Mouse (Mus musculus) layer of hippocampus, postnatal 10 days (tissue): ENCODE measurements around the gene Ccer2. TPM values are rescaled to one million over a fixed set of nuclear protein-coding genes. Genes with fewer than 3 reads are reported as not detected.

Experiments
- DNase-seq, 2 experiments: peaks; one replicate each; pipeline ENCODE4 v3.0.0; 2021; ENCODE audit warnings: low spot score in 2 of 2
- total RNA-seq, 2 experiments: library from RNA; stranded (reverse); gene quantifications; 2 replicates each; pipeline ENCODE4 v1.2.3; 2021

The Ccer2 gene
- total RNA-seq, 2 experiments from 2014 or later: 0.46 to 0.54 TPM

DNA sequence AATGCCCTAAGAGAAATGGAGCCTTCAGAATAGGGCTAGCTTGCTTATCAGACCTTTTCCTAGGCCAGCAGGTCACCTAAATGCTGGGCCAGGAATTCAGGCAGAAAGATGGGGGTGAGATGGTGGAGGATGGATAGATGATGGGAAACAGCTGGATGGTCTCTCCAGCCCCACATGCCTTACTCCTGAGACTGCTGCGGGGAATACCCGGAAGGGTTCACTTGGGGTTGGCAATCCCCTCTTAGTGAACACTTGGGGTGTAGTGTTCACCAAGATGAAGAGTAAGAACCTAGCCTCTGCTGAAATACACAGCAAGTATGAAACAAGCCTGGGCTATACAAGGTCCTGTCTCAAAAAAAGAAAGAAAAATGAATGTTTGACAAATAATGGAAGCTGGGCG, 33.3 kb downstream of the Ccer2 start:
- no peak for DNase-seq

GRCm38 (mm10) chr7:28790066-28790806, 34.3 kb downstream of the Ccer2 start:
- DNase-seq: no peak

- no peak for DNase-seq
Measured at GRCm38 (mm10) chr7:28791706-28792105, 35.7 kb downstream of the Ccer2 start.

GRCm38 (mm10) chr7:28792391-28793185, 36.6 kb downstream of the Ccer2 start:
- DNase-seq: no peak

GRCm38 (mm10) chr7:28793834-28794233, 37.9 kb downstream of the Ccer2 start:
- no peak for DNase-seq

- no peak for DNase-seq
Measured at GRCm38 (mm10) chr7:28794496-28794895, 38.5 kb downstream of the Ccer2 start.

DNA sequence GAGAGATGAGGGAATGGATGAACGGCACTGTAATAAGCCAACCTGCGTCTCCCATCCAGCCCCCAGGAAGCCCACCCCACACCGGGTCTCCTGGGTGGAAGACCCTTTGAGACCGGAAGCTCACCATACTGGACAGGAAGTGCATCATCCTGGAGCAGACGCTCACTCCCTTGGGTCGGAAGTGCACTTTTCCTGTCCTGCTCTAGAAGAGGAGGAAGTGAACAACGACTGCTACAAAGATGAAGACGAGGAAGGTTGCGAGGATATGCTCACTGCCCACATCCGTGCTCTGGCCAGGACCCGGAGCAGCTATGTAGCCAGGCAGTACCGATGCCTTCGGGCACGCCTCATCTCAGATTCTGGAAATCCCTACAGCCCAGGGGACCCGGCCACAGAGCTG, 39.9 kb downstream of the Ccer2 start:
- DNase-seq: no peak

DNA sequence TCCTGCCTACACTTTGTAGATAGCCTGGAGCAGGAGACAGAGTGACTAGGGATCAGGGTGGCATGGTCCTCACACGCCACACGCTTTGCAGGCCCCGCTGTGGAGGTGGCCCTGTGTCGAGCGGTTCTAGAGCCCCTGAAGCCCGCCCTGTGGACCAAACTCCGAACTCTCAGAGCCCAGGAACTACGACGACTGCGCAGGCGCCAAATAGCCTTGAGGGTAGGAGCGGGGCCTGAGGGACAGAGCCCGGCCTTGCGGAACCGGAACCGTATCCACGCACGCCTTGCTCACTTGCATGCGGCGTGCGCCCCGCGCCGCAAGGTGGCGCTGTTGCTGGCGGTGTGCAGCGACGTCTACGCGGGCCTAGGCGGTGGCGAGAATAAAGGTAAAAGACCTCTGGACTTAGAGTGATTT, 40.6 kb downstream of the Ccer2 start:
- peak; percentile 74 to 85 for DNase-seq

- no peak for DNase-seq
Measured at GRCm38 (mm10) chr7:28799994-28800393, 44.0 kb downstream of the Ccer2 start.

DNA sequence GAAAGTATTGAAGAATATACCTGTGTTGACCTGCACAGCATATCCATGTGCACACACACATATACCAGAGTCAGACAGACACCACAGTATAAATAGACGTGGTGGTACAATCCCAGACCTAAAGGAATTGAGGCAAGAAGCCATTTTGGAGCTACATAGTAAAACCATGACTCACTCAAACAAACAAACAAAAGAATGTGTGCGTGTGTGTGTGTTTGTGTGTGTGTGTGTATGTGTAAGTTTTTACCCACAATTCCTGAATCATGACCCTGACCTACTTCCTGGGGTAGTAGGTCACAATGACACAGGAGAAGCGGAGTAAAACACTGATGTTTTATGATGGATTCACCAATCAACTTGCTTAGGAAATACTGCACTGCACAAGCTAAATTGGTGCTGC, 45.5 kb downstream of the Ccer2 start:
- DNase-seq: no peak

DNA sequence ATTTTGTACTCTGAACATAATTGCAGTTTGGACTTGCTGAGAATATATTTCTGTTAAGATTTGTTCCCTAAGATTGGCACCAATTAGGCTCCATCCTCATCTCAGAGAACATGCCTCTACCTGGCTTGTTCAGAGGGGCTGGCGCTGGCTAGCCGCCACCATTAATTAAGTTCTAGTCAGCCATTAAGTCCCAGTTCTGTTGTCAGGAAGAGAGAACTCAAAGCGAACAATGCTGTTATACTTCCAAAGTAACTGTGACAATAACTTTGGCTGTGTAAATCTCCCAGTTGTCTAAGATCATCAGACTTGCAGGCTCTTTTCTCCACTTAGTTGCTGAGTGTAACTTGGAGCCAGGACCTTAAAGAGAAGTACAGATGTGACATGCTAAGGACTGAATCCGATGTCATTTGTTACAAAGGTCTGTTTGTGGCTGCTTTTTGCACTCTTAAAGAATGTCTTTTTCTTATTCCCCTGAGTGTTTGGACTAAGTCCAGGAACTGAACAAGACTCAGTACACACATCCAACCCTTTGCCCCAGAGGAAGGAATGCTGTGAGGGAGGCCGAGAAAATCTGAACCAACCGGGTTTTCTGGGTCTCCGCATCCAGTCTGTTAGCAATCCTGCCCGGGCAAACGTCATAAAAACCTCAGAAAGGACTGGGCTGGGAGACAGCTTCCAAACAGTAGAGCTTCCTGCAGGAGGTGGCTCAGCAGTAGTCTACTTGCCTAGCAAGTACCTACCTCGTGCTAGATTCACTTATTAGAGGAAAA, 46.1 kb downstream of the Ccer2 start:
- DNase-seq: no peak

DNA sequence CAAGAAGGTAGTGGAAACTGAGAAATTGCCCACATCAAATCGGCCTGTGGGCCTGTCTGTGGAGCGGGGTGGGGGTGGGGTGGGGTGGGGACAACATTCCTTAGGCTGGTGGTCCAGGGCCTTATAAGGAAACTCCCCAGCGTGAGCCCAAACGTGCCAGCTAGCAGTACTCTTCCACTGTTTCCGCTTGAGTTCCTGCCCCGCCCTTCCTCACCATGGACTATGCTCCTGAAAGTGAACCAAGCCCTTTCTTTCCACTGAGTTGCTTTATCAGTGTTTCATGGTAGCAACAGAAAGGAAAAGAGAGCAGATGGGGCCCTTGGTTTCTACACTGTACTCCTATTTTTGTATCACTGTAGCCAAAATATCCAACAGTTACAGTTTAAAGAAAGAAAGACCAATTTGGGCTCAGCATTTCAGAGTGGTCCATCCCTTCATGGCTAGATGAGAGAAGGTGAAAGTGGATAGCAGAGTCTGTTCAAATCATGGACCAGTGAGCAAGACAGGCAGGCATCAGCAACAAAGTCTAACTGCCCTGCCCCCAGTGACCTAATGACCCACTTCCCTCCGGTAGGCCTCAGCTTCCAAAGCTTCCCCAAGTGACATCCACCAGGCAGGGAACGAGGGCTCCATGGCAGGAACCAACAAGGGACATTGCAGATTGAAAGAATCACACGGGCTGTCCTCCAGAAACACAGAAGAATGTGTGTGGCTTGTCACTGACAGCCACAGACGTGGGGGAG, 47.0 kb downstream of the Ccer2 start:
- DNase-seq: no peak

DNA sequence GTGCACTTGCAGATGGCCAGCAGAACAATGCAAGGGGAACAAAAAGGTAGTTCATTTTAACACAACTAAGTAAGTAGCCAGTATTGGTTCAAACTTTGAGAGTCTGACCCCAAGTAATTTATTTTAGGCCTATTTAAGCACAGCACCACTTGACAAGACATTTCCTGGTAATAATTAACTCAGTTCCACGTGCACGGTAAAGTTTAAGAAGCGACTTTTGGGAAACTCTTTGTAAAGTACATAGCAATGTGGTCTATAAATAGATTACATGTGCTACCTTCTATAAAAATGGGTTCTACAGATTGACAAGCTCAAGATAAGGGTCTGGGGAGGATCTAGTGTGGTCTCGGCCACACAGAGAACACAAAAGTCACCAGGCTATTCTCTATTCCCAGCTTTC, 47.8 kb downstream of the Ccer2 start:
- DNase-seq: no peak

DNA sequence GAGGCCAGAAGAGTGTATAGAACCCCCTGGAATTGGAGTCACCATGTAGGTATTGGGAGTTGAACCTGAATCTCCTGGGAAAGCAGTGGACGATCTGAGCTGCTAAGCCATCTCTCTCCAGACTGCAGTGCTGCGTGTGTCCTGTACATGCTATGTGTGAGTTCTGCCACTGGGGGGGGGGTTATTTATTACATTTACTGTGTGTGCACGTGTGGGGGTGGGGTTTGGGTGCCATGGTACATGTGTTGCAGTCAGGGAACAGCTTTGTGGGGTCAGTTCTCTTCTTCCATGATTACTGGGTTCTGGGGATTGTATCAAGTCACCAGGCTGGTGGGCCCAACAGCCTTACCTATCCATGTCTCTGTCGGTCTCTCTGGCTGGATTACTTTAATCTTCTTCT, 50.9 kb downstream of the Ccer2 start:
- no peak for DNase-seq

- DNase-seq: no peak
Measured at GRCm38 (mm10) chr7:28807641-28808220, 51.8 kb downstream of the Ccer2 start.

DNA sequence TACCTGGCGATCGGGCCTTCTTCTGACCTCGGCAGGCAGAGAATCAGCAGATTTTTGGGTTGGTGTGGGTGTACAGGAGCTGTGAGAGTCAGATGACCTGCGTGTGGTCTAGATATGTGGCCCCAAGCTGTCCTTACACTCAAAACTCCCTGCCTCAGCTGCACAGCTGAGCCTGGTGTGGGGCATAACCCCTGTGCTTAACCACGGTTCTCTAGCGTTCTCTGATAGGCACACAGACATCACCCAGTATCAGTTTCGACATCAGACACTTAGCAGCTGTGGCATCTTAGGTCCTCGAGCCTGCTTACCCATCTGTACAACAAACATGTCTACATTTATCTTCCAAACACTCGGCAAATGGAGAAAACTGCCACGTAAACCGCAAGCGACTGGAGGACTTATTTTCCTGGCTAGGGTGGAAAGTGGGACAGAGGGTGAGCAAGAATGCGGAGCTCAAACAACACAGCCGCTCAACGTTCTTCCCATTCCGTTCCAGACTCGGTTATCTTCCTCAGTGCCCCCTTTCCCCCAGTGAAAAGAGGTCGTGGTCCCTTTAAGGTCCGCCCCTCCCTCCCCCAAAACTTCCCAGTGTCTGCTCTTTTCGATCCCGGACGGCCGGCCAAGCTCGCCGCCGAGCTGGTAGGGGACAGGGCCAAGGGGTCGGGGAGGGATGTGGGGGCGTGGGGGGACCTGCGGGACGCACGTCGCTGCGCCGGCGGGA, 52.4 kb downstream of the Ccer2 start, which contains the start of gene Hnrnpl:
Hnrnpl (plus strand) TSS at position 321 of the 721 bp plus-strand sequence.
- no peak for DNase-seq
